In the genomic region with DNA sequence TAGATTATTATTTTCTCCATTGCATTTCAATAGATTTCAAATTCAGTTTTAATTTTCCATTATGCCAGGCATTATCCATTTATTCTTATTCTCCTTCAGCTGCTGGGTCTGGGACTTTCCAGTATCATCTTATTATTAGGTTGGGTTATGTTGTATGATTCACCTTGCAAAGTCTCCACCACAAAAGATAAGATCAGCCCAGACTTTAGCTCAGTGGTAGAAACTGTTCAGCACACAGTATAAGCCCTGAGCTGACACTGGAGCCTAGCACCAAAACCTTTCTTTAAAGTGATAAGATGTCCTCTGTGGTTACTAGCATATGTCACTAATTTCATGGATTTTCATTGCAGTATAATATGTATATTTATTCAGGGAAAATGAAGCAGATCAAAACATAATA, we compare ENCODE assay signal across 23 mouse cellular contexts.
"Had no signal": no experiment of that assay in that cellular context is flagged by ENCODE, and none has a peak within 500 bp of the region (broad histone marks: within the 10 kb centered on the region; RNA-seq: fewer than 3 reads in every experiment).

No protein-coding gene starts in this region.

- H3K4me3 ChIP-seq: limb, embryonic 10.5 days; limb, embryonic 13.5 days; liver, embryonic 12.5 days; liver, embryonic 15.5 days; lung, embryonic 15.5 days; midbrain, embryonic 12.5 days; midbrain, embryonic 15.5 days; neural tube, embryonic 13.5 days had no signal

- H3K27ac ChIP-seq: limb, embryonic 10.5 days; limb, embryonic 13.5 days; liver, embryonic 12.5 days; liver, embryonic 15.5 days; lung, embryonic 15.5 days; midbrain, embryonic 12.5 days; midbrain, embryonic 15.5 days; neural tube, embryonic 13.5 days; stomach, postnatal 0 days had no signal

- H3K4me1 ChIP-seq: limb, embryonic 10.5 days; limb, embryonic 13.5 days; liver, embryonic 12.5 days; liver, embryonic 15.5 days; lung, embryonic 15.5 days; midbrain, embryonic 12.5 days; midbrain, embryonic 15.5 days; neural tube, embryonic 13.5 days had no signal

- ATAC-seq: liver, embryonic 12.5 days; midbrain, embryonic 15.5 days had no signal

- H3K9me3 ChIP-seq: limb, embryonic 10.5 days; limb, embryonic 13.5 days; liver, embryonic 12.5 days; liver, embryonic 15.5 days; lung, embryonic 15.5 days; midbrain, embryonic 12.5 days; midbrain, embryonic 15.5 days; neural tube, embryonic 13.5 days had no signal

- H3K27me3 ChIP-seq: limb, embryonic 13.5 days; liver, embryonic 12.5 days; liver, embryonic 15.5 days; lung, embryonic 15.5 days; midbrain, embryonic 12.5 days; midbrain, embryonic 15.5 days; neural tube, embryonic 13.5 days had no signal

- DNase-seq: kidney, adult 18-20 months; kidney, adult 9 months; kidney, postnatal 14 days; kidney, postnatal 4 days; liver; lung, adult 18-20 months; lung, postnatal 10 days; lung, postnatal 4 days; retina, postnatal 1 day; right cerebral cortex, postnatal 25 days; spleen, adult 18-20 months; thymus, adult 2 months; thymus, postnatal 14 days; thymus, postnatal 4 days had no signal

- H3K9ac ChIP-seq: limb, embryonic 13.5 days; liver, embryonic 12.5 days; liver, embryonic 15.5 days; lung, embryonic 15.5 days; midbrain, embryonic 12.5 days; midbrain, embryonic 15.5 days; neural tube, embryonic 13.5 days had no signal

- H3K4me2 ChIP-seq: limb, embryonic 13.5 days; liver, embryonic 12.5 days; liver, embryonic 15.5 days; lung, embryonic 15.5 days; midbrain, embryonic 12.5 days; midbrain, embryonic 15.5 days; neural tube, embryonic 13.5 days had no signal

- H3K36me3 ChIP-seq: limb, embryonic 10.5 days; limb, embryonic 13.5 days; liver, embryonic 12.5 days; liver, embryonic 15.5 days; lung, embryonic 15.5 days; midbrain, embryonic 12.5 days; midbrain, embryonic 15.5 days; neural tube, embryonic 13.5 days had no signal
